8 mouse cellular contexts compared by ENCODE assay signal in the genomic region with DNA sequence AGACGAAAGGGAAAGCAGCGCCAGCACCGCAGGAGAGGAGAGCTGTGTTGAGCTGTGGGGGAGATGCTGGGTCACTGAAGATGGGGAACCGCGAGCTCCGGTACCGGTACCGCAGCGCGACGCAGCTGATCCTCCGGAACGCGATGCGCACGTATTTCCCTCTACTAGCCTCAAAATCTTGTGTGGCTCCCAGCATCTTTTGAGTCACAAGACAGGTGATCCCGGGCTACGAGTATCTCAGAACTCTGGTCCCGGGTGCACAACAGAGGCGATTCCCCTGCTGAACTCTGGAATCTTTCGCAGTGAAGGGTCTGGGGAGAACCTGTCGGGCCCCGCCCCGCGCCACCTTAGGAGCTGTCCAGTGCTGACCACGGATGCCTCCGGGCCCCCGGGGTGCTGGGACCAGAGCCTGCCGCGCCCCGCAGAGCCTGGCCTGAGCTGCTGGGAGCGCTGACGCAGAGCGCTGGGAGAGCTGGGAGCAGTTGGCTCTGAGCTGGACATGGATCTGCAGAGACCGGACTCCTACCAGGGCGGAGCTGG. TPM values are rescaled to one million over a fixed set of nuclear protein-coding genes. Genes with fewer than 3 reads are reported as not detected.
A peak's percentile ranks its signal among the peaks of the same experiment; 100 is the strongest.
DNase-seq lines count a peak whose midpoint lies in the region; ATAC-seq lines count a peak whose summit lies in the region.

A gene (plus strand): TSS at position 70 of the 540 bp plus-strand sequence.

- peaks cover 10% of the 10 kb centered on the region for H3K4me1 ChIP-seq in kidney, embryonic 15.5 days
- no peaks in the 10 kb centered on the region for H3K4me1 ChIP-seq in embryonic facial prominence, embryonic 14.5 days (ENCODE audit: control insufficient read depth, insufficient read depth, low read length)

- peaks cover 10% of the 10 kb centered on the region; the same call in 1 of the 2 replicates for H3K9me3 ChIP-seq in kidney, embryonic 15.5 days (replicated peaks)
- H3K9me3 ChIP-seq in embryonic facial prominence, embryonic 14.5 days (ENCODE audit: control insufficient read depth, low read length), result 0 out of 2 replicates have a peak, but pooled peaks cover 12% of the 10 kb centered on the region

- H3K36me3 ChIP-seq in kidney, embryonic 15.5 days, result no peaks in the 10 kb centered on the region
- H3K36me3 ChIP-seq in embryonic facial prominence, embryonic 14.5 days (ENCODE audit: control insufficient read depth, insufficient read depth, low read length), result no peaks in the 10 kb centered on the region

- ATAC-seq in kidney, embryonic 15.5 days (replicated peaks; ENCODE audit: low FRiP score), result peak; percentile 64
- ATAC-seq in activated CD4-positive, CD25-positive, alpha-beta regulatory T cell, adult 4 months, result no peak
- ATAC-seq in embryonic facial prominence, embryonic 14.5 days (ENCODE audit: low read depth), result peak; percentile 26; the same call in 1 of the 2 replicates

- H3K4me2 ChIP-seq in kidney, embryonic 15.5 days, result peak within 1 kb of the TSS; percentile 20
- H3K4me2 ChIP-seq in embryonic facial prominence, embryonic 14.5 days (ENCODE audit: low read depth, low read length), result peak within 1 kb of the TSS; percentile 38

- no peak within 1 kb of the TSS for H3K9ac ChIP-seq in kidney, embryonic 15.5 days
- no peak within 1 kb of the TSS for H3K9ac ChIP-seq in embryonic facial prominence, embryonic 14.5 days (ENCODE audit: low read depth, low read length)

- 3% methylated on average over 36 of the region's 36 CpGs for WGBS in kidney, embryonic 15.5 days
- 4% methylated on average over 25 of the region's 36 CpGs for WGBS in embryonic facial prominence, embryonic 14.5 days

- H3K27ac ChIP-seq in kidney, embryonic 15.5 days, result no peak within 1 kb of the TSS
- no peak within 1 kb of the TSS for H3K27ac ChIP-seq in embryonic facial prominence, embryonic 14.5 days (replicated peaks; ENCODE audit: low read depth, low read length)

- no peak for DNase-seq in kidney, adult 11 months
- DNase-seq in embryonic facial prominence, embryonic 14.5 days (ENCODE audit: low spot score), result no peak
- DNase-seq in kidney, postnatal 14 days, result peak; percentile 40
- peak; percentile 51 for DNase-seq in neural tube, embryonic 10.5 days (ENCODE audit: extremely low spot score, low spot score)
- no peak for DNase-seq in layer of hippocampus, adult 8-10 months (ENCODE audit: low spot score in 2 of 2)
- no peak for DNase-seq in frontal cortex, postnatal 10 days (ENCODE audit: low spot score in 2 of 2)

- H3K4me3 ChIP-seq in kidney, embryonic 15.5 days (replicated peaks), result no peak within 1 kb of the TSS
- H3K4me3 ChIP-seq in embryonic facial prominence, embryonic 14.5 days (ENCODE audit: low read depth, low read length), result 0 out of 2 replicates have a peak within 1 kb of the TSS, but pooled peaks have one; percentile 5

- peaks cover 38% of the 10 kb centered on the region for H3K27me3 ChIP-seq in kidney, embryonic 15.5 days
- peaks cover 38% of the 10 kb centered on the region for H3K27me3 ChIP-seq in embryonic facial prominence, embryonic 14.5 days (replicated peaks; ENCODE audit: control insufficient read depth, insufficient read depth, low read length)

RNA-seq across cellular contexts. Expression of the gene that starts here (rescaled TPM):
- 1.7 and 2.1 TPM in 2 replicates for polyA plus RNA-seq in kidney, embryonic 15.5 days (2015; fragmentation: Nextera tagmentation; extraction: Ambion mirVana)
- polyA plus RNA-seq in activated CD4-positive, CD25-positive, alpha-beta regulatory T cell, adult 4 months (2017; shearing (Covaris generic)), result 100 to 1,000 TPM; 149 to 158 TPM
- 1.6 and 2.9 TPM in 2 replicates for polyA plus RNA-seq in embryonic facial prominence, embryonic 14.5 days (2014; fragmentation: Nextera tagmentation; extraction: Ambion mirVana)
- total RNA-seq in layer of hippocampus, adult 8-10 months (2022), result 1 to 10 TPM; 2.8 to 4.0 (median 3.9) TPM

Comparison
In these comparisons a context has a peak if more than half of its experiments do, and no peak if none do; other contexts are left out.
1. RNA of the gene that starts here (polyA plus RNA-seq): 149 to 158 TPM in activated CD4-positive, CD25-positive, alpha-beta regulatory T cell, adult 4 months; 1.7 to 2.1 TPM in kidney, embryonic 15.5 days and 1.6 to 2.9 TPM in embryonic facial prominence, embryonic 14.5 days; every median in the first group is over 10 times any median in the second.
2. DNase-seq: peak in kidney, postnatal 14 days (single experiment) and neural tube, embryonic 10.5 days (single experiment); none in kidney, adult 11 months (single experiment), embryonic facial prominence, embryonic 14.5 days (single experiment), layer of hippocampus, adult 8-10 months (0 of 2) and frontal cortex, postnatal 10 days (0 of 2).